Mouse (Mus musculus): ENCODE results near the gene Gucy1b2.

DNA sequence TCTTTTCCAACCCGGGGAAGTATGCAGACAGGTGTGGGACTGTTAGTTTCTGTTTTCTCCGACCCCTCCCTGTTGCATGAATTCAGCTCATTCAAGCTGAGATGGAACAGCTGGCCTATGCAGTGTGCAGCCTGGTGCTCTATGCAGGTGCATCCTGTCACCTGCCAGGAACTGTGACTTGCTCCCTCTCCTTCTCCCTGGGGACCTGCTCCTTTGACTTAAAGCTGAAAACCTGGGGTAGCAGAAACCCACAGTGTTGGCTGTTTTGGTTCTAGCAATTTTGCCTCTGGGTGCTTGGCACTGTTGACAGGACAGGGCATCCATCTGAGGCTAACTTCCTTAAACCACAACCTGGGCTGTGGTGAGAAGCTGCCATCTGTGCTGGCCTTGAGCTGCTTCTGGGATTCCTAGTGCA is 30.8 kb downstream of the Gucy1b2 start:
- TF ChIP-seq CTCF (IDR thresholded peaks at IDR 0.05; ENCODE audit: low read depth, low read length) = no peak
- TF ChIP-seq POLR2A (IDR thresholded peaks at IDR 0.05; ENCODE audit: borderline replicate concordance, low read depth, low read length) = no peak

Data from bone marrow macrophage, adult 2 months (primary cell).